Mouse (Mus musculus) C2C12 (cell line): ENCODE measurements around the gene Tubgcp3.

Experiments used
- CEBPB ChIP-seq: IDR thresholded peaks from one replicate; pipeline ENCODE4 v1.6.1; 2011; ENCODE audit warnings: low read depth, mild to moderate bottlenecking, control low read depth, moderate library complexity
- CTCF ChIP-seq: IDR thresholded peaks from one replicate; pipeline ENCODE4 v1.5.1; 2011; ENCODE audit not compliant: control insufficient read depth, insufficient read depth, insufficient read length
- FOSL1 ChIP-seq: IDR thresholded peaks from one replicate; pipeline ENCODE4 v1.8.0; 2011; ENCODE audit warnings: mild to moderate bottlenecking, low read length; ENCODE audit not compliant: poor library complexity, insufficient read depth, severe bottlenecking
- MAX ChIP-seq: IDR thresholded peaks from one replicate; pipeline ENCODE4 v1.6.1; 2011; ENCODE audit warnings: mild to moderate bottlenecking, control low read depth
- MYOD1 ChIP-seq: IDR thresholded peaks from one replicate; pipeline ENCODE4 v1.6.1; 2011; ENCODE audit warnings: low read depth; ENCODE audit not compliant: control insufficient read depth, insufficient read length
- MYOG ChIP-seq: IDR thresholded peaks from one replicate; pipeline ENCODE4 v1.6.1; 2011; ENCODE audit not compliant: control insufficient read depth, insufficient read length; ENCODE audit errors: extremely low read depth
- USF1 ChIP-seq: IDR thresholded peaks from one replicate; pipeline ENCODE4 v1.6.1; 2011; ENCODE audit warnings: low read depth, mild to moderate bottlenecking, control low read depth, moderate library complexity

DNA sequence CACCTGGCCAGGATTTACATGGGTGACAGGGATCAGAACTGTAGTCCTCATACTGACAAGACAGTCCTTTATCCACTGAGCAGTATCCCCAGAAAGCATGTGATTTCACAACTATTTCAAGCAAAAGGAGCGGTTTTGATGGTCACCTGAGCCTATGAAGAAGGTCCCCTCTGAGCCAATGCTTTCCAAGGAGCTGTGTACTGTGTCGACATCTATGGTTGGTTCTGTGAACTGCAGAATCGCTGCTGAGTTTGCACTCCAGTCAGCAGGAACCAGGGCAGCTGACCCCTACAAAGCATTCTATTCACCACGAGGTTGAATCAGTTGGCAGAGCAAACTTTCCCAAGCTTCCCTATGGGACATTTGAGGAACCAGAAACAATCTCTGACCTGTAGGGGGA, 107.7 kb downstream of the Tubgcp3 start:
- no peak for TF ChIP-seq CTCF
- TF ChIP-seq CEBPB: no peak
- no peak for TF ChIP-seq MYOD1
- no peak for TF ChIP-seq USF1
- TF ChIP-seq MYOG: no peak
- TF ChIP-seq MAX: no peak
- TF ChIP-seq FOSL1: no peak
